Mouse (Mus musculus) liver, embryonic 11.5 days (tissue): Measurements from ENCODE around the gene Pgpep1. TPM values are rescaled to one million over a fixed set of nuclear protein-coding genes. Genes with fewer than 3 reads are reported as not detected.

ENCODE experiments used
- ATAC-seq: fragments of 200-750 bp; cut with Nextera tagmentation; replicated peaks from 2 replicates; pipeline ENCODE4 v1.8.0; 2017; ENCODE audit warnings: moderate number of reproducible peaks, mild to moderate bottlenecking, moderate TSS enrichment, moderate library complexity; ENCODE audit not compliant: low FRiP score
- DNase-seq: peaks from one replicate; pipeline ENCODE4 v3.0.0-alpha.2; 2017; ENCODE audit warnings: low spot score
- H3K27ac ChIP-seq: fragments of 300-500 bp; sonication (generic); 2 replicates; pipeline ENCODE4 v1.5.1; 2014; ENCODE audit warnings: mild to moderate bottlenecking, low read depth, low read length, control low read depth
- H3K27me3 ChIP-seq: fragments of 300-500 bp; sonication (generic); replicated peaks from 2 replicates; pipeline ENCODE4 v1.6.1; 2014; ENCODE audit warnings: low read length, mixed read lengths; ENCODE audit not compliant: control insufficient read depth, insufficient read depth
- H3K36me3 ChIP-seq: fragments of 300-500 bp; sonication (generic); 2 replicates; pipeline ENCODE4 v1.6.1; 2014; ENCODE audit warnings: mild to moderate bottlenecking, low read length, moderate library complexity, mixed read lengths; ENCODE audit not compliant: control insufficient read depth, insufficient read depth
- H3K4me1 ChIP-seq: fragments of 300-500 bp; sonication (generic); replicated peaks from 2 replicates; pipeline ENCODE4 v1.6.1; 2014; ENCODE audit warnings: low read length, mixed read lengths; ENCODE audit not compliant: control insufficient read depth, insufficient read depth
- H3K4me2 ChIP-seq: fragments of 300-500 bp; sonication (generic); 2 replicates; pipeline ENCODE4 v1.6.1; 2014; ENCODE audit warnings: mild to moderate bottlenecking, control low read depth, moderate library complexity
- H3K4me3 ChIP-seq: fragments of 300-500 bp; sonication (generic); 2 replicates; pipeline ENCODE4 v1.5.1; 2014; ENCODE audit warnings: low read depth, low read length, control low read depth
- H3K9ac ChIP-seq: fragments of 300-500 bp; sonication (generic); 2 replicates; pipeline ENCODE4 v1.6.1; 2014; ENCODE audit warnings: low read depth, low read length, control low read depth
- H3K9me3 ChIP-seq: fragments of 300-500 bp; sonication (generic); 2 replicates; pipeline ENCODE4 v1.6.1; 2016; ENCODE audit warnings: low read length, inconsistent platforms, mixed read lengths; ENCODE audit not compliant: control insufficient read depth
- WGBS: fragments of 180-500 bp; shearing (Covaris S2); extraction: QIAGEN DNeasy Blood & Tissue Kit; methylation state at CpG from one replicate; pipeline ENCODE4 v1.1.7; 2014; 5-methylcytosine and 5-hydroxymethylcytosine counted together
- polyA plus RNA-seq: library from polyadenylated mRNA; unstranded; fragments of >200 nt; fragmentation: Nextera tagmentation; extraction: Ambion mirVana; gene quantifications from 2 replicates; pipeline ENCODE4 v1.2.1, GENCODE M21; 2014

The Pgpep1 gene
- polyA plus RNA-seq, 1 experiment from 2014 or later, result 34.6 TPM

GRCm38 (mm10) chr8:70607603-70607897 lies 52.6 kb downstream of the Pgpep1 start:
- H3K36me3 ChIP-seq, result peaks cover 7% of the 10 kb centered on the region
- peak overlapping the region; percentile 100 for H3K4me2 ChIP-seq
- no peaks in the 10 kb centered on the region for H3K27me3 ChIP-seq
- H3K4me1 ChIP-seq, result peaks cover 36% of the 10 kb centered on the region
- no peaks in the 10 kb centered on the region for H3K9me3 ChIP-seq
- 18% methylated on average over 6 of the region's 6 CpGs for WGBS
- H3K9ac ChIP-seq, result peak overlapping the region; percentile 98
- DNase-seq, result no peak
- ATAC-seq, result no peak
- H3K27ac ChIP-seq, result peak overlapping the region; percentile 99
- peak overlapping the region; percentile 92 for H3K4me3 ChIP-seq

GRCm38 (mm10) chr8:70606780-70607602 lies 53.2 kb downstream of the Pgpep1 start:
- WGBS, result 51% methylated on average over 18 of the region's 18 CpGs
- ATAC-seq, result no peak
- H3K9ac ChIP-seq, result peak overlapping the region; percentile 98
- H3K9me3 ChIP-seq, result peaks cover under 1% of the 10 kb centered on the region; the same call in 1 of the 2 replicates
- peaks cover 13% of the 10 kb centered on the region for H3K36me3 ChIP-seq
- H3K27ac ChIP-seq, result peak overlapping the region; percentile 99; the same call in 1 of the 2 replicates
- peaks cover 41% of the 10 kb centered on the region for H3K4me1 ChIP-seq
- peak overlapping the region; percentile 100 for H3K4me2 ChIP-seq
- H3K4me3 ChIP-seq, result peak overlapping the region; percentile 92
- H3K27me3 ChIP-seq, result no peaks in the 10 kb centered on the region
- DNase-seq, result no peak

GRCm38 (mm10) chr8:70605871-70606779 lies 54.1 kb downstream of the Pgpep1 start:
- H3K27me3 ChIP-seq, result no peaks in the 10 kb centered on the region
- H3K9me3 ChIP-seq, result peaks cover 3% of the 10 kb centered on the region; the same call in 1 of the 2 replicates
- no peak for DNase-seq
- peaks cover 18% of the 10 kb centered on the region for H3K36me3 ChIP-seq
- peak overlapping the region; percentile 92 for H3K4me3 ChIP-seq
- H3K9ac ChIP-seq, result no peak overlapping the region
- peak overlapping the region; percentile 99; the same call in 1 of the 2 replicates for H3K27ac ChIP-seq
- 78% methylated on average over 9 of the region's 9 CpGs for WGBS
- peaks cover 44% of the 10 kb centered on the region for H3K4me1 ChIP-seq
- ATAC-seq, result no peak
- H3K4me2 ChIP-seq, result peak overlapping the region; percentile 100

- Histone ChIP-seq H3K9ac (no peak overlapping the region), H3K4me1 (peaks cover 50% of the 10 kb centered on the region), H3K4me2 (no peak overlapping the region), H3K27me3 (no peaks in the 10 kb centered on the region), H3K27ac (no peak overlapping the region), H3K9me3 (peaks cover 3% of the 10 kb centered on the region; the same call in 1 of the 2 replicates), H3K36me3 (peaks cover 18% of the 10 kb centered on the region), H3K4me3 (no peak overlapping the region)
- DNase-seq (no peak), ATAC-seq (no peak)
- WGBS, result 90% methylated on average over 7 of the region's 7 CpGs
Measured at GRCm38 (mm10) chr8:70604558-70604957, 55.6 kb downstream of the Pgpep1 start.

GRCm38 (mm10) chr8:70602139-70602811 lies 57.9 kb downstream of the Pgpep1 start:
- Histone ChIP-seq H3K27me3 (no peaks in the 10 kb centered on the region), H3K4me3 (no peak overlapping the region; the same call in 1 of the 2 replicates), H3K9ac (no peak overlapping the region), H3K4me2 (no peak overlapping the region; the same call in 1 of the 2 replicates), H3K4me1 (peaks cover 60% of the 10 kb centered on the region), H3K9me3 (peaks cover 3% of the 10 kb centered on the region; the same call in 1 of the 2 replicates), H3K27ac (peak overlapping the region; percentile 49; the same call in 1 of the 2 replicates), H3K36me3 (peaks cover 32% of the 10 kb centered on the region)
- ATAC-seq (no peak), DNase-seq (no peak)
- WGBS, result 86% methylated on average over 13 of the region's 13 CpGs

- DNase-seq, result peak; percentile 88
- no peaks in the 10 kb centered on the region for H3K27me3 ChIP-seq
- 4% methylated on average over 26 of the region's 26 CpGs for WGBS
- peak; percentile 71 for ATAC-seq
- H3K27ac ChIP-seq, result peak overlapping the region; percentile 73
- peaks cover 34% of the 10 kb centered on the region for H3K36me3 ChIP-seq
- peak overlapping the region; percentile 20 for H3K4me3 ChIP-seq
- H3K9ac ChIP-seq, result no peak overlapping the region
- H3K4me2 ChIP-seq, result peak overlapping the region; percentile 55
- peaks cover 59% of the 10 kb centered on the region for H3K4me1 ChIP-seq
- H3K9me3 ChIP-seq, result peaks cover 3% of the 10 kb centered on the region; the same call in 1 of the 2 replicates
Measured at GRCm38 (mm10) chr8:70601271-70601649, 58.9 kb downstream of the Pgpep1 start.

- DNase-seq (no peak), ATAC-seq (no peak)
- Histone ChIP-seq H3K4me1 (peaks cover 60% of the 10 kb centered on the region), H3K4me3 (peak overlapping the region; percentile 20), H3K27ac (peak overlapping the region; percentile 73), H3K9ac (no peak overlapping the region), H3K4me2 (peak overlapping the region; percentile 55), H3K36me3 (peaks cover 39% of the 10 kb centered on the region), H3K9me3 (peaks cover 3% of the 10 kb centered on the region; the same call in 1 of the 2 replicates), H3K27me3 (no peaks in the 10 kb centered on the region)
- 30% methylated on average over 10 of the region's 10 CpGs for WGBS
Measured at GRCm38 (mm10) chr8:70600473-70601270, 59.5 kb downstream of the Pgpep1 start.
